Mouse (Mus musculus) left cerebral cortex, adult 9 months (tissue): ENCODE measurements around the gene Mtmr3.
A peak's percentile ranks its signal among the peaks of the same experiment; 100 is the strongest.

ENCODE experiments used
- DNase-seq, 2 experiments: peaks; one replicate each; pipeline ENCODE4 v3.0.0; 2022; ENCODE audit warnings: low spot score in 2 of 2

The Mtmr3 gene

GRCm38 (mm10) chr11:4594608-4595500 is at the start of gene Mtmr3:
Gene Mtmr3, minus strand, starts transcription at chr11:4594863.
- DNase-seq = peak; percentile 66 to 92

DNA sequence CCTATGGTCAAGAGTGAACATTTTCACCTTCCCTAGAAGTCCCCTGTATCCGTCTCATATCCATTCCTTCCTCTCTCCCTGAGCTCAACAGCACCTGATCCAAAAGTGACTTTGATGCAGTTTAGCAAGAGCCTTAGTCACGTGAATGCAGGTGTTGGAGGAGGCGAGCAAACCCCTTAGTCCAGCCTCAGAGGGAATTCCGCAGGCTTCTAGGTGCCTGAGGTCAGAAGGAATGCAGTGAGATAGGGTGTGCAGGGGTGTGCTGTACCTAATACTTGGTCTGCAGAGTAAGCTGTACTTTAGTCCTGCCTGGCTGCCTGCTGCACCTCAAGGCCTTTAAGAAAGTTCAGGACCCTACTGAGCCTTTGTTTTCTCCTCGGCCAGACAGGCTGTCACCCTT is 49.1 kb upstream of the Mtmr3 start:
- DNase-seq = no peak

DNA sequence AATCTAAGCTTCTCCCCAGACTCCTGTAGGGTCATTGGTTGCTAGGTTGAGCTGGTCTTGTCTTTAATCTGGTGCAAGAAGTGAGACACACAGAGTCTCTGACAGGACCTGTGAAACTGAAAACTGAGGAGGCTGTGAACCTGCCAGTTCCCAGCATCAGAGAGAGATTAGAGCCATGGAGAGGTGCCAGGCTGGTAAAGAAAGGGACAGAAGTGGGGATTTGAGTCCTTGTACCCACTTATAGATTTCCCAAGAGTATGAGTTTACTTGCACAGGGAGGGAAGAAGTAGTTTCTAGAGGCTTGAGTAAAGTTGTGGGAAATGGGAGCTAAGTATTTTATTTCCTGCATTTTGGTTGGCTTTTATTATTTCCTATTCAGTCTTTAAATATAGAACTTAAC is 46.5 kb upstream of the Mtmr3 start:
- no peak for DNase-seq

DNA sequence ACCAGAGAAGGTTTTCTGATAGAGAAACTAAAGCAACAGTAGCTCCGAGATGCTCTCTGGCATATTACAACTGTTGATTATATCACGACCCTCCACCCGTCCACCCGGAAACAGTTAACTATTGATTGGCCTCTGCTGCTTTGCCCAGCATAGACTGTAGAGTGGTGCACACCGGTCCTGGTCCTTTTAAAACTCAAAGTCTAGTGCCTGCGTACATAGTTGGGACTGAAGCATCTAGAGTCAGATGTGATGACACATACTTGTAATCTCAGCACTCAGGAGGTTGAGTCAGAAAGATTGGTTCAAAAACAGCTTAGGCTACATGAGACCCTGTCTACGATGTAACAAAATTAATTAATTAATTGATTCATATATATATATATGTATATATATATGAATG is 43.6 kb upstream of the Mtmr3 start:
- no peak for DNase-seq

GRCm38 (mm10) chr11:4637534-4638234 is 43.0 kb upstream of the Mtmr3 start, which contains the start of gene Ascc2:
Gene Ascc2, plus strand, starts transcription at chr11:4637747.
- peak; percentile 64 to 89 for DNase-seq

DNA sequence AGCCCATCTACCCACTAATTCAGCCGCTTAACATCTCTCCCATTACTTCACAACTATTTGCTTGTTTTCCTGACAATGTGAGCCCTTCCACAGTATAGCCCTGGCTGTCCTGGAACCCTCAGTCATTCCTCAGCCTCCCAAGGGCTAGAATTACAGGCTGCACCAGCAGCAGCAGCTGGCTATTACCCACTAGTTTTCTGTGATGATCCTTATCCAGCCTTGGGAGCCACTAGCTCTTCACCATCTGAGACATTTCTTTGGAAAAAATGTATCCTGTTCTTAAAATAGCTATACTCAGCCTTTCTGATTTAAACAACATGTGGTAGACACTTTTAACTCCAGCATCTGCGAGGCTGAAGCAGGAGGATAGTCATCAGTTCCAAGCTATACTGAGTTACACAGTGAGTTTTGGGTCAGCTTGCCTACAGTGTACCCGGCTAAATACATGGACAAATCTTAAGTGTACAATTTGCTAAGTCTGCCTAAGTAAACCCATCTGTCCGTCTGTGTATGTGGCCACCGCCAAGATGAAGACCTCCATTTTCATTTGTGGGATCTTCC is 42.2 kb upstream of the Mtmr3 start:
- DNase-seq = peak in 1 of 2 experiments; percentile 8

GRCm38 (mm10) chr11:4634395-4634794 is 39.7 kb upstream of the Mtmr3 start:
- no peak for DNase-seq

- DNase-seq = no peak
These were observed 38.8 kb upstream of the Mtmr3 start for GRCm38 (mm10) chr11:4633420-4633819.

DNA sequence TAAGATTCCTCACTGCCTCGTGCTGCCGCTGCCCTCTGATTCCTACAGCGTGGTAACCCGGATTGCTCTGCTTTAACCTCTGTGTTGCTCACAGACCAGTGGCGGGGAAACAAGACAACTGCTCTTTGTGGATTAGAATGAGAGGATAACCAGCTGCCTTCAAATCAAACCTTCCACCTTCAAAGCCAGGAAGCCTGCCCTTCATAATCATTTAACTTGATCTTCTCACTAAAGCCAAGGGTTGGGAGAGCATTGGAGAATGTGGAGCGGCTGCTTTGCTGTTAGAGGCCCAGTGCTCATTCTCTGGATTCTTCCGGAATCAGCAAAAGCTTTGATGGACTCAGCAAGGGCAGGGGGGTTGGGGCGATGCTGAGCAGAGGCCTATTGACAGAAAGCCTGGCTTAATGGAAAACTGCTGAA is 35.2 kb upstream of the Mtmr3 start:
- DNase-seq = no peak

GRCm38 (mm10) chr11:4627636-4628035 is 33.0 kb upstream of the Mtmr3 start:
- DNase-seq = no peak

- no peak for DNase-seq
These were observed 31.3 kb upstream of the Mtmr3 start for GRCm38 (mm10) chr11:4625931-4626330.

- no peak for DNase-seq
These were observed 28.3 kb upstream of the Mtmr3 start for GRCm38 (mm10) chr11:4622997-4623396.

DNA sequence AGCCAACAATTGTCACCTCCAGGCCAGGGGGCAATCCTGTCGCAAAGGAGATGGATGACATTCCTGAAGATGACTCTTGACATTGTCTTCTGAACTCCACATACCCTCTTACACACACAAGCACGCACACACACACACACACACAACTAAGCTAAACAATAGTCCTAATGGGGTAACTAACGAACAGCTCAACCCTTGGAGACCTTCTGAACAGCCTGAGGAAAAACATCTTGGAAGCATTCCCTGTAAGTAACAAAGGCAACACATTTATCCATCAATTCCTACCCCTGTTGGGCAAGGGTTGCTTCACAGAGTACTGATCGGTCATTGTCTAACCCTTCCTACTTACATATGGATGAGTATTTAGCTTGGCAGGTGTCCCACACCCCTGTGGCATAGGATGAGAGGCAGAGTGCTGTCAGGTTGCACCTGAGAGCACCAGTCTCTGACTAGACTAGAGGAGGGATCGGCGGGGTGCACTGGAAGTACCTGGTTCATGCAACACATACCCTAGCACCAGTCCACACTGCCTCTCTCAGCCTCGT is 27.9 kb upstream of the Mtmr3 start:
- DNase-seq = no peak

GRCm38 (mm10) chr11:4621866-4622265 is 27.2 kb upstream of the Mtmr3 start:
- DNase-seq = no peak

GRCm38 (mm10) chr11:4620501-4621108 is 25.9 kb upstream of the Mtmr3 start:
- DNase-seq = peak in 1 of 2 experiments; percentile 20

GRCm38 (mm10) chr11:4620017-4620485 is 25.4 kb upstream of the Mtmr3 start, which contains the start of gene Gm11032:
Gene Gm11032, plus strand, starts transcription at chr11:4620067.
- peak in 1 of 2 experiments; percentile 58 for DNase-seq

GRCm38 (mm10) chr11:4611904-4612303 is 17.2 kb upstream of the Mtmr3 start:
- no peak for DNase-seq

DNA sequence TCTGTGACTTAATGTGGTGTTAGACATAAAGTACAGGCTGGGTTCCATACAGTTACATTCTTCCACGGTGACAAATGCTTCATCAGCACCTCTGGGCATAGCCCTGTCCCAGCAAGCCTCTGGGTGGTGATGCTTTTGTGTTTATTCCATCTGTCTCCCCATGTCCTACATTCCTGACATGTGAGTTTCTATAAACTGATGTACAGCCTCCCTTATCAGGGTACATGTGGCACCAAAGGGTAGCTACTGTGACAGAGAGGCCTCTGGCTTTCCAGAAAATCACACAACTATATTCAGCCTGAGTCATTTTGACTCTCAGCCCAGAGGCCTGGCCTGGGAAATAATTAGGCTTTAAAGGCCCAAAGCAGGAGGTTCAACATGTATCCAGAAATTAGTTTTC is 11.9 kb upstream of the Mtmr3 start:
- no peak for DNase-seq

- no peak for DNase-seq
These were observed 10.8 kb upstream of the Mtmr3 start for GRCm38 (mm10) chr11:4605414-4605813.

- DNase-seq = no peak
These were observed 9.8 kb upstream of the Mtmr3 start for GRCm38 (mm10) chr11:4604441-4604840.

- DNase-seq = no peak
These were observed 8.2 kb upstream of the Mtmr3 start for GRCm38 (mm10) chr11:4602691-4603441.
